Mouse (Mus musculus) embryo, embryonic 10.5 days (tissue): ENCODE results near the gene Ppef1.

ENCODE experiments used
- DNase-seq: peaks from one replicate; pipeline ENCODE4 v3.0.0-alpha.2; 2015; ENCODE audit warnings: low spot score

Ppef1 gene

GRCm38 (mm10) chrX:160598055-160598454 lies 137.5 kb downstream of the Ppef1 start:
- no peak for DNase-seq

- no peak for DNase-seq
Observed at GRCm38 (mm10) chrX:160592933-160593332, 142.6 kb downstream of the Ppef1 start.

- DNase-seq, result no peak
Observed at GRCm38 (mm10) chrX:160590147-160590546, 145.4 kb downstream of the Ppef1 start.

- no peak for DNase-seq
Observed at GRCm38 (mm10) chrX:160588523-160588922, 147.0 kb downstream of the Ppef1 start.

- DNase-seq, result no peak
Observed at GRCm38 (mm10) chrX:160585110-160585509, 150.5 kb downstream of the Ppef1 start.

GRCm38 (mm10) chrX:160584148-160584838 lies 151.3 kb downstream of the Ppef1 start:
- no peak for DNase-seq

- DNase-seq, result peak; percentile 15
Observed at GRCm38 (mm10) chrX:160583589-160583988, 152.0 kb downstream of the Ppef1 start.
